Mouse (Mus musculus): ENCODE results near the gene Fam209. TPM values are rescaled to one million over a fixed set of nuclear protein-coding genes. Genes with fewer than 3 reads are reported as not detected.

Fam209 gene
- total RNA-seq, 2 experiments from 2014 or later, result not detected

GRCm38 (mm10) chr2:172520616-172521371 lies 48.5 kb downstream of the Fam209 start:
- intact Hi-C loops (cut with DNase I), result no loop called here
- DNase-seq (ENCODE audit: low spot score in 2 of 2), result no peak

GRCm38 (mm10) chr2:172522528-172522927 lies 50.2 kb downstream of the Fam209 start:
- no peak for DNase-seq (ENCODE audit: low spot score in 2 of 2)
- intact Hi-C loops (cut with DNase I), result no loop called here

Other genes starting within 250 kb of the Fam209 start
- gene Mc3r, start 224.0 kb upstream of the Fam209 start, total RNA-seq (2021), result under 1 TPM in 1 of 2 experiments, not detected in 1; 0.14 TPM
- gene Fam210b, start 127.0 kb upstream of the Fam209 start, total RNA-seq (2021), result 10 to 100 TPM; 10.9 to 12.1 TPM
- gene Aurka, start 102.0 kb upstream of the Fam209 start, total RNA-seq (2021), result 1 to 10 TPM; 1.1 to 1.3 TPM
- 10 to 100 TPM; 21.3 to 22.5 TPM for gene Cstf1, start 101.8 kb upstream of the Fam209 start, total RNA-seq (2021)
- gene Cass4, start 78.7 kb upstream of the Fam209 start, total RNA-seq (2021), result under 1 TPM; 0.39 to 0.52 TPM
- 10 to 100 TPM; 71.8 to 83.1 TPM for gene Rtf2, start 32.0 kb upstream of the Fam209 start, total RNA-seq (2021)
- gene Gcnt7, start 13.9 kb upstream of the Fam209 start, total RNA-seq (2021), result not detected
- under 1 TPM in 1 of 2 experiments, not detected in 1; 0.36 TPM for gene Tfap2c, start 77.1 kb downstream of the Fam209 start, total RNA-seq (2021)

Data from left cerebral cortex, postnatal 36 days (tissue).